Mouse (Mus musculus) myocyte (in vitro differentiated cells): ENCODE data around the gene Ehbp1. TPM values are rescaled to one million over a fixed set of nuclear protein-coding genes. Genes with fewer than 3 reads are reported as not detected.

Source experiments
- H3K27me3 ChIP-seq: one replicate; pipeline ENCODE4 v1.6.1; 2011; ENCODE audit not compliant: control insufficient read depth, insufficient read depth, insufficient read length
- H3K36me3 ChIP-seq: one replicate; pipeline ENCODE4 v1.6.1; 2011; ENCODE audit not compliant: control insufficient read depth, insufficient read depth
- H3K4me2 ChIP-seq: one replicate; pipeline ENCODE4 v1.6.1; 2011; ENCODE audit warnings: low read depth, control low read depth
- H3K4me3 ChIP-seq: one replicate; pipeline ENCODE4 v1.5.1; 2011; ENCODE audit warnings: mild to moderate bottlenecking, control low read depth, moderate library complexity
- H3K79me2 ChIP-seq: one replicate; pipeline ENCODE4 v1.6.1; 2011; ENCODE audit not compliant: control insufficient read depth, insufficient read depth
- H3ac ChIP-seq: one replicate; pipeline ENCODE4 v1.6.1; 2011; ENCODE audit not compliant: control insufficient read depth, insufficient read length
- CEBPB ChIP-seq: IDR thresholded peaks from 2 replicates; pipeline ENCODE4 v1.6.1; 2011; ENCODE audit warnings: mild to moderate bottlenecking, moderate library complexity; ENCODE audit not compliant: poor library complexity, insufficient read depth, severe bottlenecking
- E2F4 ChIP-seq: IDR thresholded peaks from one replicate; pipeline ENCODE4 v1.6.1; 2011; ENCODE audit warnings: mild to moderate bottlenecking, control low read depth, moderate library complexity; ENCODE audit not compliant: insufficient read depth
- MAX ChIP-seq: IDR thresholded peaks from one replicate; pipeline ENCODE4 v1.6.1; 2011; ENCODE audit warnings: low read depth, mild to moderate bottlenecking, control low read depth
- MYOD1 ChIP-seq, 3 experiments: IDR thresholded peaks; one replicate each; pipeline ENCODE4 v1.6.1; 2011; ENCODE audit warnings: control low read depth in 2 of 3, low read depth in 2 of 3, mild to moderate bottlenecking in 2 of 3, moderate library complexity in 1 of 3; ENCODE audit not compliant: insufficient read length in 2 of 3, control insufficient read depth in 1 of 3
- MYOG ChIP-seq, 3 experiments: IDR thresholded peaks; one replicate each; pipeline ENCODE4 v1.6.1; 2011; ENCODE audit warnings: control low read depth in 2 of 3, low read depth in 2 of 3, mild to moderate bottlenecking in 2 of 3; ENCODE audit not compliant: insufficient read length in 2 of 3, control insufficient read depth in 1 of 3, insufficient read depth in 1 of 3
- POLR2A ChIP-seq: IDR thresholded peaks from one replicate; pipeline ENCODE4 v1.6.1; 2011; ENCODE audit warnings: low read depth, mild to moderate bottlenecking, control low read depth, moderate library complexity; ENCODE audit not compliant: insufficient read length
- POLR2AphosphoS2 ChIP-seq: IDR thresholded peaks from one replicate; pipeline ENCODE4 v1.6.1; 2011; ENCODE audit warnings: low read depth, control low read depth; ENCODE audit not compliant: insufficient read length
- REST ChIP-seq: IDR thresholded peaks from one replicate; pipeline ENCODE4 v1.6.1; 2011; ENCODE audit warnings: mild to moderate bottlenecking, control low read depth, moderate library complexity; ENCODE audit not compliant: insufficient read depth, insufficient read length
- SRF ChIP-seq: IDR thresholded peaks from one replicate; pipeline ENCODE4 v1.6.1; 2011; ENCODE audit warnings: low read depth; ENCODE audit not compliant: control insufficient read depth, insufficient read length
- TCF12 ChIP-seq: IDR thresholded peaks from one replicate; pipeline ENCODE4 v1.6.1; 2011; ENCODE audit warnings: mild to moderate bottlenecking, control low read depth; ENCODE audit not compliant: poor library complexity, insufficient read depth, severe bottlenecking
- TCF3 ChIP-seq: IDR thresholded peaks from one replicate; pipeline ENCODE4 v1.6.1; 2011; ENCODE audit warnings: low read depth, control low read depth; ENCODE audit not compliant: insufficient read length
- USF1 ChIP-seq: IDR thresholded peaks from one replicate; pipeline ENCODE4 v1.6.1; 2011; ENCODE audit warnings: low read depth, mild to moderate bottlenecking, control low read depth, moderate library complexity
- polyA plus RNA-seq: library from polyadenylated mRNA; unstranded; fragments of >200 nt; fragmentation: generic; extraction: Trizol; gene quantifications from one replicate; pipeline ENCODE4 v1.2.1, GENCODE M21; 2012; ENCODE audit warnings: missing spikeins

Gene Ehbp1
- polyA plus RNA-seq, 1 experiment, result 4.0 TPM

DNA sequence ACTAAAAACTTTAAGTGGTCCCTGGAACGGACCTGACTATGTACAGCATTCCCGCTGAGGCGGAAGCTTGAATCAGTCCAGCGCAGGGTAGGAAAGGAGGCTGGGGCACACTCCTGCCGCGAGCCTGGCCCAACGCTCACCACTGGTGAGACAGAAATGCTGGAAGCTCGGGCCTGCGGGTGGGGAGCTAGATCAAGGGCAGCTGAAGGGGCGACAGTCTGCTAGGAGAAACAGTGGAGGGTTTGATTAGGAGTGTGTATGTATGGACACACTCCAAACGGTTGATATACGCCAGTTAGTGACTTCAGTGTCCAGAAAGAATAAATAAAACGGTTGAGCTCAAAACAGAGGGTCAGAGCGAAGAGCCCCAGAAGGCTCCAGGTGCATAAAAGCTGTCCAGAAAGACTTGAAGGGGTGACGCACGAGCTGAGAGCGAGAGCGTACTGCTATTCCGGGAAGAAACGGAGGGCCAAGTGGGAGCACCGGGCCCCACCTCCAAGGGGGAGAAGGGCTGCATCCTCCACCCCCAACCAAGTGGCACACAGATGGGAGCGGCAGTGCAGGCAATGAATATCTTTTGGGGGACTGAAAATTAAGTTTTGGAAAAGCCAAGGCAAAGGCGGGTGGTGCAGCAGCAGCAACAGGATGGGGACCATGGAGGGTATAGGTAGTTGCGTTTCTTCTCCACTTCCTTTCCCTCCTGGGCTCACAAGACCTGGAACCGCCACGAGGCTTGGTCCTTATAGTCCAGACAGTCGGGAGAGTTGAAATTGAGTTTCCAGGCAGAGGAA is 346.4 kb downstream of the Ehbp1 start:
- TF ChIP-seq MAX (no peak), POLR2A (no peak), POLR2AphosphoS2 (no peak), TCF3 (no peak), E2F4 (no peak), MYOD1 (IDR thresholded peaks at IDR 0.05; ENCODE audit: control insufficient read depth in 1 of 3, insufficient read length in 2 of 3, low read depth in 2 of 3) (no peak), USF1 (no peak), SRF (no peak), CEBPB (no peak), TCF12 (no peak), MYOG (IDR thresholded peaks at IDR 0.05; ENCODE audit: control insufficient read depth in 1 of 3, insufficient read depth in 1 of 3, insufficient read length in 2 of 3, low read depth in 2 of 3) (no peak), REST (no peak)
- Histone ChIP-seq H3K27me3 (no peaks in the 10 kb centered on the region), H3K4me2 (no peak overlapping the region)

DNA sequence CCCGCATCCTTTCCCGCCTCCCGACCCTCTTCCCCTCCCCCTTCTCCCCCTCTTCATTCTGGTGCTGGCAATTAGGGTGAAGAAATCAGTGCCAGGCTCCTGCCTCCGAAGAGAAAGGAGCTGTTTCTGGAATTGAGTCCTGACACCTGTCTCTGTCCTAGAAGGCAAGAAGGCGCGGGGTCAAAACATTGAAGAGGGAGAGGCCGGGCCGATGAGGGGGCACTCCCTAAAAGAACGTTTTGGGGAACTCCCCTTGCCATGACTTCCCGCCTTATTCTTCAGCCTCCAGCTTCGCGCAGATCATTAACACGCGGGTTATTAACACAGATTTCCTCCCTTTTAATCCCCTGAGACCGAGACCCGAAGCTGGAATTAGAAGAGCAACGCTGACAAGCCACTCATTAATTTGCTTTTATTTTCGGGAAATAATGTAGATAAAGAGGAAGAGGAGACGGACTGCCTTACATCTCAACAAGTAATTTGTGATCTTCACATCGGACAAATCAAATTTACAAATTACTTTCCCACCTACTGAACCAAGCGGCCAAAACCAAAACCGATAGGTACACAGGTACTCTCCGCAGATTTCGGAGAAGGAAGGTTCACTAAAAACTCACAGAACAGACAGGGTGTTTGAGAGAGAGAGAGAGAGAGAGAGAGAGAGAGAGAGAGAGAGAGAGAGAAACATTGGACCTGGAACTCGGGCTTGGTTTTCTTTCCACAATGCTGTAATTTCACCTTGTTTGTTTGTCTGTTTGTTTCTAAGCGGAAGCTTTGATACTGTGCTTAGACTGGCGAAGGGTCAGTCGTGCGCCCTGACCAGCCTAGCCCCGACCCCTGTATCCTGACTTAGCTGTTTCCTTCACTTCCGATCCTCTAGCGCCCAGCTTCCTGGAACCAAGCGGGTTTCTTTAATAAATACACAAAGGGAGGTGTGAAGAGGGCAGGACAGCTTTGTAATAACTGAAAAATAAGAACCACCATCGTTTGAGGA is 347.4 kb downstream of the Ehbp1 start:
- H3K79me2 ChIP-seq, result no peaks in the 10 kb centered on the region
- H3ac ChIP-seq, result no peak overlapping the region
- no peaks in the 10 kb centered on the region for H3K27me3 ChIP-seq
- no peak overlapping the region for H3K4me3 ChIP-seq
- no peak overlapping the region for H3K4me2 ChIP-seq
- TF ChIP-seq TCF12 (no peak), POLR2A (no peak)
- no peaks in the 10 kb centered on the region for H3K36me3 ChIP-seq

More for the DNA sequence above, 346.4 kb downstream of the Ehbp1 start:
- H3K36me3 ChIP-seq, result no peaks in the 10 kb centered on the region
- H3K4me3 ChIP-seq, result no peak overlapping the region
- H3ac ChIP-seq, result no peak overlapping the region
- H3K79me2 ChIP-seq, result no peaks in the 10 kb centered on the region

DNA sequence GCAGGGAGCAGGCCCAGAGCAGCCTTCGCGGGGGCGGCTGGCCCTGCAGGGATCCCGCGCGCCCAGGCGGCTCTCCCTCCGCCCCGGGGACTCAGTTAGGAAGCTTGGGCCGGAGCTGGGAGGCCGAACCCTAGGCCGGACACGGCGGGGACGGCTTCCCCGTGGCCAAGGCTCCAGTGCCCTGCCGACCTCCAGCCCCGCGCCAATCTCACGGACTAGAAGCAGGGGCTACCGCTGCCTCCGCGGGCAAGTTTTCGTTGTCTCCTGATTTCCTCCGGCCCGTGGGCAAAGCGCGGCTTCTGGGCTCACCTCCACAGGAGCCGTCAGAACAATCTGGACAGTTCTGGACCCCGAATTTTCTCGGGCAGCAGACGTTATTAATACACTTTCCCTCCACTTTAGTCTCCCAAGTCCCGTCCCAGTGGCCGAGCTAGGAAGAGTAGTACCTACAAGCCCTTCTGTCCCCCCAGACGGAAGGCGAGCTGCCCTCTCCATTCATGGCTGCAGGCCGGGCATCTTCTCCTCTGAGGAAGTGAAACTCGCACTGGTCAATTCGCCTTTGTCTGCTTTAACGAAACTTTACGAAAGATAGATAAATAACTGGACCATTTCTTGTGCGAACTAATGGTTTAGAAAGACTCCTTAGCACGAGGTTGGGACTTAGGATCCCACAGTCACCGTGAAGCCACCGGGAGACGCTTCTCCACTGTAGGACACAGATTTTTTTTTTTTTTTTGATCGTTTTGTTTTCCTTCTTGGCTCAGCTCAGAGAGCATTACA is 348.3 kb downstream of the Ehbp1 start:
- Histone ChIP-seq H3K36me3 (no peaks in the 10 kb centered on the region), H3K4me2 (no peak overlapping the region), H3K79me2 (no peaks in the 10 kb centered on the region), H3ac (no peak overlapping the region), H3K27me3 (no peaks in the 10 kb centered on the region), H3K4me3 (no peak overlapping the region)
- TF ChIP-seq MAX (no peak), POLR2A (no peak), TCF12 (no peak), REST (no peak), TCF3 (no peak), MYOG (IDR thresholded peaks at IDR 0.05; ENCODE audit: control insufficient read depth in 1 of 3, insufficient read depth in 1 of 3, insufficient read length in 2 of 3, low read depth in 2 of 3) (no peak), USF1 (no peak), POLR2AphosphoS2 (no peak), SRF (no peak), CEBPB (no peak), MYOD1 (IDR thresholded peaks at IDR 0.05; ENCODE audit: control insufficient read depth in 1 of 3, insufficient read length in 2 of 3, low read depth in 2 of 3) (no peak)

DNA sequence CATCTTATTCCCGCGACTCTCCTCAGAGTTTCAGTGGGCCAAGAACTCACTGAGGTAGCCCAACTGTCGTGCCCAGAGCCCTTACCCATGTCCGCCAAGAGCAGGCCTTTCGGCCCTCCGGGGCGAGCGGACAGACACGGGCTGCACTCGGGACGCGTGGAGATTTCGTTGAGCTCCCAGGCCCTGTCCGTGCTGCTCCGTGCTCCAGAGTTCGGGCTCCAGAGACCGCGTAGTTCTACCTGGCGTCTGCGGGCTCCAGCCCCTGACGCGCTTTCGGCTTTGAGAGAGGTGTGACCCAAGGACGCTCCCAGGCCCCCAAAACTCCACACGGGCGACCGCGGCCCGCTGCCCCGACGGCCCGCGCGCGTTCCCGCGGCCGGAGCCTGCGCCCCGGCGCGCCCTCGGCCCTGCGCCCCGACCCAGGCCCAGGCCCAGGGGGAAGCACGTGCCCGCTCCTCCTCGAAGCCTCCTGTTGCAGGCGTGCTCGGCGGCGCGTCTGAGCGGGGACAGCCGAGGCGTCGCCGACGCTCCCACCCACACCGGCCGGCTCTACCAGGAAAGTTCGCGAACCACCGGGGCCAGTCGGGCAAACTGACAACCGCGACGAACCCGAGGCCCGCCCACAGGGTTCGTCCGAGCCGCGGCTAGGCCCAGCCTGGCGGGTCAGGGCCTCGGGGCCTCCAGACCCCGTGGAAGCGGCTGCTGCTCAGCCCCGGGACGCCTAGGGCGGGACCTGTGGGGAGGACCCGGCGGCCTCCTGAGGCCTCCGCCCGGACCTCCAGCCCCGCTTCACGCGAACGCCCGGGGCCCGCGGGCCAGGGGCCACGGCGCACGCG is 349.1 kb downstream of the Ehbp1 start:
- Histone ChIP-seq H3K36me3 (no peaks in the 10 kb centered on the region), H3ac (no peak overlapping the region), H3K4me3 (no peak overlapping the region), H3K27me3 (no peaks in the 10 kb centered on the region), H3K4me2 (no peak overlapping the region), H3K79me2 (no peaks in the 10 kb centered on the region)
- no peak for TF ChIP-seq POLR2A
- no peak for TF ChIP-seq MAX
- no peak for TF ChIP-seq E2F4
- TF ChIP-seq USF1, result no peak
- no peak for TF ChIP-seq TCF3
- no peak for TF ChIP-seq MYOG (IDR thresholded peaks at IDR 0.05; ENCODE audit: control insufficient read depth in 1 of 3, insufficient read depth in 1 of 3, insufficient read length in 2 of 3, low read depth in 2 of 3)
- TF ChIP-seq REST, result no peak
- no peak for TF ChIP-seq TCF12
- no peak for TF ChIP-seq CEBPB
- TF ChIP-seq POLR2AphosphoS2, result no peak
- no peak for TF ChIP-seq SRF
- no peak for TF ChIP-seq MYOD1 (IDR thresholded peaks at IDR 0.05; ENCODE audit: control insufficient read depth in 1 of 3, insufficient read length in 2 of 3, low read depth in 2 of 3)
